Mouse (Mus musculus) megakaryocyte, embryonic 14.5 days (primary cell): ENCODE results near the gene Dnajc12.

ENCODE experiments used
- FLI1 ChIP-seq: IDR thresholded peaks from 2 replicates; pipeline ENCODE4 v1.6.1; 2012; ENCODE audit warnings: low read length, inconsistent platforms, mixed read lengths
- GATA1 ChIP-seq: IDR thresholded peaks from 3 replicates; pipeline ENCODE4 v1.6.1; 2012; ENCODE audit warnings: mixed read lengths, low read length, inconsistent platforms, borderline replicate concordance

DNA sequence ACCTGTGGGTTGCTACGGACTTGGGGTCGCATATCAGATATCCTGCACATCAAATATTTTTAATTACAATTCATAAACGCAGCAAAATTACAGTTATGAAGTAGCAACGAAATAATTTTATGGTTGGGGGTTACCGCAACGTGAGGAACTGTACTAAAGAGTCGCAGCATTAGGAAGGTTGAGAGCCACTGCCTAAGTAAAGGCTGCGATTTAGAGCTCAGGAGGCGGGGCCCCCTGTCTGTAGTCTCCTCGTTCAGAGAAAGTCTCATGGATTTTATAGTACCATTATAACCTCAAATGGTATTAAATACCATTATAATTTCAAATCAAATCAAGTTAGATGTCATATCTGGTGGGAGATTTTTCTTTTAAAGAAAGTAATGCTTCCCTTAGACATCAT is 4.7 kb downstream of the Dnajc12 start:
- TF ChIP-seq GATA1 = no peak
- TF ChIP-seq FLI1 = no peak
